Mouse (Mus musculus) mesoderm, embryonic 11.5 days (tissue): ENCODE measurements around the gene Tigd3.
"Not testable (repeated sequence)": the region's sequence is repeated elsewhere in the genome, so short reads cannot be mapped to it uniquely, and the experiment has no call there.

Source experiments
- DNase-seq: peaks from one replicate; pipeline ENCODE4 v3.0.0-alpha.2; 2012; ENCODE audit warnings: low read depth, low spot score

Gene Tigd3

DNA sequence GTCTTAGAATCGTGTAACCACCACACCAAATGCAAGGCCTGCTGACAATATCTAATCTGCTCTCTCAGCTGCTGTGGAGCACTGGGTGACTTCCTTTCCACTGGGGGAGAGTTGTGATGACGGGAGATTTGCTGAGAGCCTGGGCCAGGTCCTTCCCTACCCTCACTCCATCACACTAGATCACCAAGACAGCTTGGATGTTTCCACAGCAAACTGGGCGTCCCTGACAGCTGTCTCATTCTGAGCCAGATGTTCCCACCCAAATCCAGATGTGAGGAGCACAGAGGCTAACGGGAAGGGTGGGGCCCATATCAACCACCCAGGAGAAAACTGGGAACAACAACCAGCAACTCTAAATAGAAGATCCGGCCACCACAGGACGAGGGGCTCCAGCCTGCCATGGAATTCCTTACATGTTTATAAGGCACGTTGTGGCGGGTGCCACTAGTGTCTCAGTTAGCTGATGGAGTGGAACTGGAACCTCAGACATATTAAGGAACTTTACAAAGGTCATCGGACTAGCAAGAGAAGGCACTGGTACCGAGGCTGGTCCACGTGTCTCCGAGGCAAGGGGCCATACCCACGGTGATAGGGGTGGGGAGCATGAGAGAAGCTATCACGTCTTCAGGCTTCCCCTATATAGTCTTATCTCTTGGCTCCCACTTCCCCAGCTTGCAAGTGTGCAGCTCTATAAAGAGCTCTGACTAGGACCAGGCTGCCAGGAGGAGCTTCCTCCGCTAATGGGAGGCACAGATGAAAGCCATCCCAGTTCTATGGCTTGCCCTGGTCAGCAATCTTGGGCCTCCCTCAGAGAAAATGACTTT is 28.4 kb upstream of the Tigd3 start:
- no peak for DNase-seq

DNA sequence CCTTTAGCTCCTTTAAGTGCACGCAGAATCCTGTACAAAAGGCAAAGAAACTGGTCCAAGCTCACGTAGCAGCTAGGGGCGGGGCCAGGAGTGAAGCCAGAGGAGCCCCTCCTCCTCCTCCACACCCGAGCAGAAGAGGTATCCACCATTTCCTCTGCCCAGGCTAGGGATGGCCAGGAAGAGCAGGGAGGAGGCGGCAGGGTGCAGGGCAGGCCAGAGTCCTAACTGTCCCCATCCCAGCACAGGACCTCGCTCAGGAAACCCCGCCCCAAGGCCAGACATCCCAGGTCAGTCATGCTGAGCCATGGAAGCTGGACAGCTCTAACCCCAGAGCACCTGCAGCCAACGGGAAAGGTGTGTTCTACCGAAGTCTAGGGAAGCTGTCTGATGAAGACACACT is 27.8 kb upstream of the Tigd3 start:
- no peak for DNase-seq

DNA sequence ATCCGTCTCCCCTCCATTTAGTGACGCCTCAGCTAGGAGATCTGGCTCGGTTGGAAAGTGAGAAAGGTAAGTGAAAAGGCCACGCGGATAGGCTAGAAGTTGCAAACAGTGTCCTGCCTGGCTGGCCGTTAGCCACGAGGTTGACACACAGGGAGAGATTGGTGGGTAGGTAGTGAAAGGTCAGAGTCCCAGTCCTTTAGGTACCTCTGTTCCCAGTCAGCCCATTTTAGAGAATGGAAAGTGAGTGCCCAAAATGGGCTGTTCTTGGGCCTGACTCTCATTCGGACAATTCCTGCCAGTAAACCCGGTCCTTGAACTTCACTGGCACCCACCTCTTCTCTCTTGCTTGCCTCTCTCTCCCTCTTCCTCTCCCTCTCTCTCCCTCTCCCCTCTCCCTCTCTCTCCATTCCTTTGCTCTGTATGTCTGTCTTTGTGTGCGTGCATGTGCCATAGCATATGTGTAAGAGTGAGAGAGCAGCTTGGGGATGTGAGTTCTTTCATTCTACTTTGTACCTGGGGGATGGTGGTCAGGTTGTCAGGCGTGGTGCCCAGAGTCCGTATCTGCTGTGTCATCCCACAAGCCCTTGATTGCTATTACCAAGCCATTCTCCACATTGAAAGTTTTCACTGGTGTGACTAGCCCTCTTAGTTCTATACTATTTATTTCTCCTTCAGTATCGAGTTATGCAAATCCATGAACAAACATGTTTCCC is 19.2 kb upstream of the Tigd3 start, which contains the start of gene Dpf2:
Gene Dpf2 (minus strand): TSS at position 4 of the 713 bp plus-strand sequence.
- DNase-seq: no peak

DNA sequence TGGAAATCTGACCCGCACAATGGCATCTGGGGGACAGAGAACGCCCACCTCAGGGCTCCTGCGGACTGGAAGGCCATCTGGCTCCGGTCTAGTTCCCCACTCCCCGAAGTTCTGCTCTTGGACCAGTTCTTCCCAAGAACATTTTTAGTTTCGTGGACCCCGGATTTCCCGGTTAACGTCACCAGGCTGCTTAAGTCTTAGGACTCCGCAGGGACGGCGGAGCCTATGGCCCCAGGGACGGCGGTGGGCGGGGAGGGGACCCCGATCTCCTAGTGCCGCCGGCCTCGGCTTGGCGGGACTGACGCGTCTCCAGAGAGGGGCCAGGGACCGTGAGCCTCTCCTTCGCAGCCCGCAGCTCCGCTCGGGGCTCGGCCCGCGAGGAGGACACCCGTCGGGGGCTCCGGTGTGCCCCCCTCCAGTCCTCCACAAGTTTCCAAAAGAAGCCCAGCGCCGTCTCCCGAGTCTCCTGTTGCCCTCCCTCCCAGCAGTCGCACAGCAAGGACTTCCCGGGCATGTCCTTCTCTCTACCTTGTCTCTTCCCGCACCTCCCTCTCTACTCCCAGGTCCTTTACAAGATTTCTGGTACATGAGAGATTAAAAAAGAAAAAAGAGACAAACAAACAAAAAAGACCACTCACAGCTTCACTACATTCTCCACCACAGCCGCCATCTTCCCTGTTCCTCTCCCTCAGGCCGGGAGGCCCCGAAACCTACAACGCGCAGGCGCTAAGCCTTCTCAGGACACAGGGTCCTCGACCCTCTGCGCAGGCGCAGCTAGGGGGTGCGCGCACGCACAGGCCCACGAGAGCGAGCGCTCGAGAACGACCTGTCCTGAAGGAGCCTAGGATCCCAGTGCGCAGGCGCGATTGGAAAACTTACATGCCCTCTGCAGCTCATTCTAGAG is 18.4 kb upstream of the Tigd3 start:
- peak; percentile 100 for DNase-seq

DNA sequence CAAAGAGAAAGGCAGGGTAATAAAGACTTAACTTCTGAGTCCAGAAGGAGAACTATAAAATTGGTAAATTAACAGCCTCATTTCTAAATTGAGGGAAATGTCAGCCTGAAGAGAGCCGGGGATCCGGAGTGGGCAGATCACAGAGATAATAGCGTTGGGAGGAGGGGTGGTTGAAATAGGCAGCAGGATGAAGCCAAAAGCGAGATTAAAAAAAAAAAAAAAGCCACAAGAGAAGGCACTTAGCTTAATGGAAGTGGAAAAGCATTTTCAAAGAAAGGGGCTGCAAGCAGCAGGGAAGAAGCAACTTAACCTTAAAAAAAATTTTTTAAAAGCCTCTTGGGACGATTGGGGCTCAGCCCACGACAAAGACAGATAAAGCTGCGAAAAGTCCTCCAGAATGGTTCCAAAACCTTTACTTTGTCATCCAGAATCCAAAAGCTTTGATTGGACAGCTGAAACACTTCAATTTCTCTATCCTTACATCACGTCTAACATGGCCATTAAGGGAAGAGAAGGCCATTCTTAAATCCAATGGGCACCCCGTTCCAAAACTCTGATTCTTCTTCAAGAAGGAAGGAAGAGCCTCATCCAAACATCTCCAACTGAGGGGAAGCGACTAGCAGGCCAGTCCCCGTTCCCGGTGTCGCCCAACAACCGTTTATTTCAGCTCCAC is 17.6 kb upstream of the Tigd3 start:
- no peak for DNase-seq

DNA sequence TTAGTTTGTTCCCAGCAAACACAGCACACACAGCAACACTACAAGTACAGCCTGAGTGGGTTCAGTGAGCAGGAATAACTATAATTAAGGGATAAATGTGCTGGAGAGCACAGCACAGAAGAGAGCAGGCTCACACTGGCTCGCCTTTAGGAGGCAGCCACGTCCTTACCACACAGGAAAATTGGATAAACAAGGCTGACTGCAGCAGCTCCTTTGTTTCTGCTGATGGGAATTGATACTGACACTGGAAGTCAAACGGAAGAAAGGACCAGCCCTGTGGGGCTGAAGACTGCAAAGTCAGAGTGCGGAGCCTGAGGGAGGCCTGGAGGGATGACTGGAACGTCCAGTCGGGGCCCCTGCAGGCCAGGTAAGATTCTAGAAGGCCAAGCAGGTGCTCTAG is 16.3 kb upstream of the Tigd3 start:
- no peak for DNase-seq

DNA sequence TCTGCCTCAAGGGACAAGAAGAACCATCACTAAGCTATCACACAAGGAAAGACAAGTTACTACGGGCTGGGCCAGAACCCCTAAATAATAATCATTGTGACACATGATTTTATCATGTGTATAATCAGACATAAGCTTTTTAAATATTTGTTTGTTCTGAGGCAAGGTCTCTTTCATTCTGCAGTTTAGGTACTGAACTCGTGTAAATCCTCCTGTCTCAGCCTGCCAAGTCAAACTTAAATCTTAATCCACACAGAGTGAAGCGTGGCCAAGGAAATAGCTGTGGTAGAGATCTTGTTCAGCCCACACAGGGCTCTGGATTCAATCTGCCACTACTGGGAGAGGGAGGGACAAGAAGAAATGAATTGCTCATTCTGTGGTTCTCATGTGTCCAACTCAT is 13.3 kb upstream of the Tigd3 start:
- no peak for DNase-seq

DNA sequence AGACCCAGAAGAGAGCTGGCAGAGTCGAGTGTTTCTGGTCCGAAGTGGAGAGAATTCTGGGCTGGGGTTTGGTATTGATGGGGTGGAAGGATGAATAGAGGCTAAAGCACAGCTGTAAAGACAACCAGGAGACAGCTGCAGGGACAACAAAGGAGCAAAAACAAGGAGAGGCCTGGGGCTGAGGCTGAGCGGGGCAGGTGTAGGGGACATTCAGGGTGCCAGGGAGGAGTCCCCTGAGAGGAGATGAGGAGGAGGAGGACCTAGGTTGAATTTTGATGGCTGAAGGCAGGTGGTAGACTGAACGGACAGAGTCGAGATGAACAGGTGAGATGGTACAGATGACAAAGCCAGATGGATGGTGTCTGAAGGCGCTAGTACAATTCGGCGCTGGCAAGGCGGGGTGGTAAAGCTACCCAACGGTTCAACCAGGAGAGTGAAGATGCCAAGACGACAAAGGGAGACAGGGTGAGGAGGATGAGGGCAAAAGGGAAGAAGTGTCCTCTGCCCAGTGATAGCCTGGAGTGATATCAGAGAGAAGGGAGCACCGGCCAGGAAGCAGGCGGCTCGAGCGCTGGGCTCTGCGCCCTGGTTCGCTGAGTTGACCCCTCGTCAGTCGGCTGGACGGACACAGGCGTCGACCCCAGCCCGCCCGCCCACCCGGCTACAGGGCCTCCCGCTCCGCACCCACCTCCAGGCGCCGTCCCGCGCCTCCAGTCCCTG is 507 bp downstream of the Tigd3 start:
- DNase-seq: peak; percentile 24

DNA sequence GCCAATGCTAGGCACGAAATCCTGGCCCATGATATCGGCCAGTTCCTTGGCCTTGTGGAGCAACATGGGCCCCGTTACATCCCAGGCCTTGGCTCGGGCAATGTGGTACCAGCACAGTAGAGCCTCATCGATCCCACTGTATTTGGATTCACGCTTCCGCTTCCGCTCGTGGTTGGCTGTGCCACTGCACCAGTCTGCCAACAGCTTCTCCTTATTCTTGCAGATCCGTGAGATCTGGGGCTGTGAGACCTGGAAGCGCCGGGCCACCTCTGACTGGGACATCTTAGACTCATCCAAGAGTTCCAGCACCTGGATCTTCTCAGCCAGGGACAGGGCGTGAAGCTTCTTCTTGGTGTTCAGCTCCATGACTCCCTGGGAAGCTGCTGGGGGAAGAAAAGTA is 1.2 kb downstream of the Tigd3 start:
- no peak for DNase-seq

DNA sequence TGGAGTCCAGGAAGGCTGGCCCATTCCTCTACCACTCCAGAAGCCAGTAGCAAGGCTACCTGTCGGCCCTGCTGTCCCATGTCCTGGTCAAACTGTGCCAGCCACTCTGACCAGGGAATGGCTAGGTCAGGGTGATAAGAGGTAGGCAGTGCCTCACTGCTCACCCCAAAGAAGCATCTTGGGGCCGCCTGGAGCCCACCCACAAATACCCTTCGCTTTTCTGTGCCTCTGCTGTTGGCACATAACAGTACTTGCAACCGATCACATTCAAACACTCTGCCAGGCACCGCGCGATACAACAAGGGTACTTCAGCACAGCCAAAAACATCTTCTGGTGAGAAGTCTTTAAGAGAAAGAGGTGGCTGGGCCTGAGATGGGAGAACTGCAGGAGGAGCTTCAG is 1.7 kb downstream of the Tigd3 start:
- DNase-seq: no peak

DNA sequence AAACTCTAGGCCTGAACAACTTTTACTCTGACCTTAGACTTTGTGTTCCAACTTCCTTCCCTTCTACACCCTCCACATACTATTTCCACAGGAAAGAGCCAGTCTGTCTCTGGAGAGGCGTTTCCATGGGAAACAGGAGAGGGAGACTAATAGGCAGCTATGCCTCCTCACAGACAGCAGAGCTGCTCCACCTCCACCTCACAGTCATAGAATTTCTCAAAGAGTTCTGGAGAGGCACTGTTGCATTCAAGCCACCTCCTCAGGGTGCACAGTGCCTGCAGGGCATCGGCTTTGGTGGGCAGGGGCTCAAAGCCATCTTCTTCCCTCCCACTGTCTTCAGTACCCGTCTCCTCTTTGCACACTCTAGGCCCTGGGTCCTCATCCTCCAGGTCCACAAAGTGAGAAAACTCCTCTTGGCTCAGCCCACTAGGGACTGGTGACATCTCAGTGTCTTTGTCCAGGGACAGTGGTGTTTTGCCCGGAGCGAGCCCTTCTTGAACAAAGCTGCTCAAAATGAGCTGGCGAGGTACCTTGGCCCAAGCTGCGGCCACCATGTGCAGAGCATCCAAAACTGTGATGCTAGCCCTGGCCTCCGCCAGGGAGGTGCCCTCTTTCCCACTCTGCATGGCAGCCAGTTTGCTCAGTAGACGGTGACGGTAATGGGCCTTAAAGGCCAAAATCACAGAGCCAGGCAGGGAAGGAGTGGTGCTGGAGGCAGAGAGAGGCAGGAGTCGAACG is 2.3 kb downstream of the Tigd3 start:
- DNase-seq: no peak

DNA sequence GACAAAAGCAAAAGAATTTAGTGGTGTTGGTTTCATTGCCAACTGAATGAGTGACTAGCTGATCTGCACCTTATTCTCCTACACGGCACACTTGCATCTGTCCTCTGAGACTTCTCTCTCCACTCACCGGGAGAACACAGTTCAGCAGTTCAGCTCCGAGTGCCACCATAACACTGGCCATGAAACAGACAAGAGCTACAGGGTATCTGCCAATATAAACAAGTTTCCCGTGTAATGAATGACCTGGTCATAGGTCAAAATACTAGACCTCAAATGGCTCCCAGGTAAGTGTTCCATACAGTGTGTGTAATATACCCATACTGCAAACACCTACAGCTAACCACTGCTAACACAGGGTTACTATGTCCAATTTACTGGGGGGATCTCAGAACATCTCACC is 4.7 kb downstream of the Tigd3 start:
- DNase-seq: no peak

DNA sequence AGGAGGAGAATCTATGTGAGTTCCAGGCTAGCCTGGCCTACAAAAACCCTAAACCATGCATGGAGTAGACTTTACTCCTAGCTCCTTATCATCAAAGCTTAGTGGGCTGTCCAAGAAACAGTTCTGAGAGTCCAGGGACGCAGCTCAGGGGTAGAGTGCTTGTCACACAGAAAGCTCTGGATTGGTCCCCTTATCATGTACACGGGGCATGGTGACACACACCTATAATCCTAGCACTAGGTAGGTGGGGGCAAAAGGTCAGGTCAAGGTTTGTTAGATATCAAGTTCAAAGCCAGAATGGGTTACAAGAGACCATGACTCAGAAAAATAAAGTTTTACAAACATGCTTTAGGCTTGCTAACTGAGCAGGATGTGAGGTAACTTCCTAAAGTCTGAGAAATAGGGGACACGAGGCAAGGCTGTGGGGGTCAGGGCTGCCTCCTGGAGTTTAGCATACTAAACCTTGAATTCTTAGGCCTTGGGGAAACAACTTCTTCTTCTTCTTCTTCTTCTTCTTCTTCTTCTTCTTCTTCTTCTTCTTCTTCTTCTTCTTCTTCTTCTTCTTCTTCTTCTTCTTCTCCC is 6.6 kb downstream of the Tigd3 start:
- no peak for DNase-seq

DNA sequence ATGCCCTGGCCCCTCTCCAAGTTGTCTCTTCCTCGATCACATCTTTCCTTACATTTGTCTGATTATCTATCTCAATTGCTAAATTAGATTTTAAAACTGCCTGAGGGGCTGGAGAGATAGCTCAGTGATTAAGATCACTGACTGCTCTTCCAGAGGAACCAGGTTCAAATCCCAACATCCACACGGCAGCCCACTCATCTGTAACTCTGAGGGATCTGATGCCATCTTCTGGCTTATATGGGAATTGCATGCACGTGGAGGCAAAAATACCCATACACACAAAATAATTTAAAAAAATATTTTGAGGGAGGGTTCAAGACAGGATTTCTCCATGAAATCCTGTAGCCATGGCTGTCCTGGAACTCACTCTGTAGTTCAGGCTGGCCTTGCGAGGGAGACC is 8.1 kb downstream of the Tigd3 start:
- peak; percentile 46 for DNase-seq

DNA sequence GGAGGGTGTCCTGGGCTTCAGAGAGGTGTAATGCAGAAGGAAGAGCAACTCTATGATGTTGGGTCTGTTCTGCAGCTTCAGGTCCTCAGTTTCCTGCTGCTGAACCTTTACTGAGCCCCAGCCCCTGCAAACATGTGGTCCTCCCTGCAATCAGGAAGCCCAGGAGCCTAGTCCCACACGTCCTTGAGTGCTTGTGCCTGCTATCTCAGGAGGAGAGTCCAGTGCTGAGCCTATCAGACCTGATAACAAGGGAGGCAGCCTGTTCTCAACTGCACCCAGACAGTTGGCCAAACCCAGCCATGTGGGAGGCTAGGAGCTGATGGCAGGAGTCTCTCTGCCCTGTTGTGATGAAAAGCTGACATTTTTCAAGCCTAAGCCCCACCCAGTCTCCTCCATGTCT is 10.0 kb downstream of the Tigd3 start:
- no peak for DNase-seq

DNA sequence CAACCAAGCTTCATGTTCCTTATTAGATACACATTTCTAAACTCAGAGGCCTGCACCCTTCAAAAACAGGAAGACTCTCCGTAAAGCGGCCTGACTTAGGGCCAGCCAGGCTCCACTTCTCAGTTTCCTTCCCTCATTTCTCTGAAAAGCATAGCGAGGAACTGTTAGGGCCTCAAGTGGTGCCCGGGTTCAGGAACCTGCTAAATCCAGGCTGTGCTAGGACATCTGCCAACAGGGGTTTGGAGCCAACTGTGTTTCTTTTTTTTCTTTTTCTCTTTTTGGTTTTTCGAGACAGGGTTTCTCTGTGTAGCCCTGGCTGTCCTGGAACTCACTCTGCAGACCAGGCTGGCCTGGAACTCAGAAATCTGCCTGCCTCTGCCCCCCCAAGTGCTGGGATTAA is 11.9 kb downstream of the Tigd3 start:
- DNase-seq: not testable (repeated sequence)

DNA sequence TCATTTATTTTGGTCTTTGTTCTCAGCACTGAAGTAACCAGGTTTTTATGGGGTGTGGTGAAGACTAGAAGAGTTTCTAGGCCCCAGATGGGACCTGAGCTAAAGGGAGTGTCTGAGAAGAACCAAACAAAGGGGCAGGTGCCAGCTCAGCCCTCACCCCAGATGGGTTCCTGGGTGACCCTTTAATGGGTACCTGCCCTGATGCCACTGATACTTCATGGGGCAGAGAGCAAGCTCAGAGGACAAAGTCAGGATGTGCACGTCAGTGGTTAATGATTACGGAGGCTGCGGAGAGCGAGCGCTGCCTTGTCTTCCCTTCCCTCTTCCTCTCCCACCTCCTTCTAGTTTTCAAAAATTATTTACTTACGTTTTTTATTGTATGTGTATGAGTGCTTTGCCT is 12.8 kb downstream of the Tigd3 start:
- DNase-seq: no peak

DNA sequence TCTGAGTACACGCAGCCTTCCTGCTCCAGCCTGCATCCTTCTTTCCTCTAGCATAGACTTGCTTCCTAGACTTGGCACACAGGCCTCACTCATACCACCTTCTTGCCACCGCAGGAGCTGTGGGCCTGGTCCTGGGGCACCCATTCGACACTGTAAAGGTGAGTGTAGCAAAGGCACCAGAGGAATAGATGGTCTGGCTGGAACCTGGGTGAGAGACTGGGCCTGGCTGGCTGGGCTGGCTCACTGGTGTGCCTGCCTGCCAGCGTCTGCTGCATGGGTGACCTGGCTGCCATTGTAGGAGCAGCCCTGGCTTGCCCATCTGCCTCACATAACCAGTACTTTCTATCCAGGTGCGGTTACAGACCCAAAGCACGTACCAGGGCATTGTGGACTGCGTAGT is 14.2 kb downstream of the Tigd3 start:
- DNase-seq: no peak

DNA sequence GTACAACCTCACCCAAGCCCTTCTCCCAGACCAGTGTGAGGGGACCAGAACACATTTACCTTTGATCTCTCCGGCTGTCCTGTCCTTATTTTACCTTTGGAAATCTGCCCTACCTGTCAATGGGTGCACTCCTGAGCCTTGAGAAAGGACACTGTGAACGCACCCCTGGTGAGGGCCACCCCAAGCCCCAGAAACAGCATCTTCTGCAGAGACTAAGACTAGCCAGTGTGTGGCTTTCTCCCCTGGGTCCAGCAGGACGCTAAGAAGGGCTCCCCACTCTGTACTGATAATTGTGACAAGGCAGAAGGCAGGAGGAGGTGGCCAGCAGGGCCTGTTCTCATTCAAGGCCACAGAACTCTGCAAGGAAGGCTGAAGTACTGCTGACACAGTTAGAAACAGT is 15.0 kb downstream of the Tigd3 start:
- DNase-seq: no peak

DNA sequence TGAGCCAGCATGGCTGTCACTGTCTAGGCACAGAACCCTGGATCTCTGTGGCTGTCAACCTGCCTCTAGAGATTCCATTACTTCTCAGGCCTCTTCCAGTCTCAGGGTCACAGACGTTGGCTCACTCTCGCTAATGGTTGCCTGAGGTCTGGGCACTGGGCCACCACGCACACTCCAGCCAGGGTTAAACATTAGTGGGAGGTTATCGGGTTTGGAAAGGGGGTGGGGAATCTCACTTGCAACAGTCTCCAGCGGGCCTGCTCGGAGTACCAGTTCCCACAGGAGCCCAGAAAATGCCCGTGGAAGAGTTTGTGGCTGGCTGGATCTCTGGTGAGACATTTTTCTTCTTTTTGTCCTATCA is 15.6 kb downstream of the Tigd3 start:
- no peak for DNase-seq
